Mouse (Mus musculus) MEL (cell line): ENCODE measurements around the gene Ggta1.

ENCODE experiments used
- CHD2 ChIP-seq: IDR thresholded peaks from 2 replicates; pipeline ENCODE4 v1.6.1; 2011; ENCODE audit warnings: low read length, improper control_type of control experiment
- ELF1 ChIP-seq: IDR thresholded peaks from 2 replicates; pipeline ENCODE4 v1.6.1; 2014; ENCODE audit warnings: low read depth, mild to moderate bottlenecking, inconsistent platforms, low read length, improper control_type of control experiment, moderate library complexity
- EP300 ChIP-seq, 2 experiments: IDR thresholded peaks; 2 replicates each; pipeline ENCODE4 v1.6.1; 2011; ENCODE audit warnings: improper control_type of control experiment in 2 of 2, low read length in 2 of 2, low read depth in 1 of 2, mild to moderate bottlenecking in 1 of 2
- TAL1 ChIP-seq: IDR thresholded peaks from 2 replicates; pipeline ENCODE4 v1.6.1; 2012; ENCODE audit warnings: mild to moderate bottlenecking, inconsistent platforms, low read length, moderate library complexity, mixed read lengths
- UBTF ChIP-seq: IDR thresholded peaks from 2 replicates; pipeline ENCODE4 v1.6.1; 2012; ENCODE audit warnings: low read depth, mild to moderate bottlenecking, inconsistent platforms, low read length, improper control_type of control experiment, moderate library complexity, borderline replicate concordance; ENCODE audit not compliant: insufficient read depth
- USF1 ChIP-seq: IDR thresholded peaks from 2 replicates; pipeline ENCODE4 v1.6.1; 2014; ENCODE audit warnings: low read depth, mild to moderate bottlenecking, inconsistent platforms, low read length, improper control_type of control experiment, moderate library complexity
- USF2 ChIP-seq, 2 experiments: IDR thresholded peaks; 2 replicates each; pipeline ENCODE4 v1.6.1; 2011 to 2012; ENCODE audit warnings: improper control_type of control experiment in 2 of 2, low read length in 2 of 2, borderline replicate concordance in 1 of 2, inconsistent platforms in 1 of 2, low read depth in 1 of 2, mild to moderate bottlenecking in 1 of 2; ENCODE audit not compliant: insufficient read depth in 1 of 2

DNA sequence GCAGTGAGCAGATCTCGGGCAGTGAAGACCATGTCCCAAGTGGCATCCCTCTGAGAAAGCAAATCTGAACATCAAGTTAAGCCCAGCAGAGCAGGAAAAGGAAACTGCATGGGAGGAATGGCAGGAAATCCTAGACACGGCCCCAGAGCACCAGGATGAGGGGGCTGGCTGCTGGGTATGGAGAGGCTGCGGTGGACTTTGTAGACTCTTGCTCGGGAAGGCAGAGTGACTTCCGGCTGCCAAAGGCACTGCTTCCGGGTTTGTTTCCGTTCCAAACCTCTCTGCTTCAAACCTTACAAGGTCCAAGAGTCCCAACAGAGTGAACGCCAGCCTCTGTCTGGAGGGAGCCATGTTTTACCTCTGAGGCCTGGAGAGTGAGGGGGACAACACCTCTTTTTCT, 16.2 kb downstream of the Ggta1 start:
- TF ChIP-seq UBTF (no peak), CHD2 (no peak), USF1 (no peak), EP300 (IDR thresholded peaks at IDR 0.05; ENCODE audit: low read depth in 1 of 2, low read length in 2 of 2) (no peak), ELF1 (no peak), TAL1 (no peak), USF2 (IDR thresholded peaks at IDR 0.05; ENCODE audit: borderline replicate concordance in 1 of 2, insufficient read depth in 1 of 2, low read depth in 1 of 2, low read length in 2 of 2) (no peak)
